Mouse (Mus musculus): ENCODE measurements around the gene Galnt16. TPM values are rescaled to one million over a fixed set of nuclear protein-coding genes. Genes with fewer than 3 reads are reported as not detected.

Galnt16 gene
- polyA plus RNA-seq, 1 experiment from 2014 or later, result 10.3 TPM

DNA sequence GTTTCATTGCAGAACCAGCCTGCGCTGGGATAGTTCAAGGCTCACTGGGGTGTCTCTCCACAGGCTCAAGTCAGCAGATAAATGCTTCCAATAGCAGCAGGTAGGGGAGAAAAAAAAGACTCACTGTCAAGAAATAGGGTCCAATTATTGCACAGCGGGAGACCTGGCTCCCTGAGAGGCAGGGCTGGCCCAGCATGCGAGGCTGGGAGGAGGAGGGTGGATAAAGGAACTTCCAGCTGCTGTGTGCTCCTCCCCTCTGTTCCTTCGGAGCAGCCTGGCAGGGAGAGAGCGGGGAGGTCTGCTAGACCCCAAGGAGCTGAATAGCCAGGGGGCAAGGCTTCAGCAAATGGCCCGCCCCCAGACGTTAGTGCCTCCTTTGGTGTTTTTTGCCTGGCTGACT, 7.4 kb downstream of the Galnt16 start:
- H3K9me3 ChIP-seq (ENCODE audit: control insufficient read depth, low read length), result no peaks in the 10 kb centered on the region
- 0 out of 2 replicates have a peak overlapping the region, but pooled peaks have one; percentile 6 for H3K9ac ChIP-seq (ENCODE audit: low read length)
- 5% methylated on average over 7 of the region's 7 CpGs for WGBS
- H3K27me3 ChIP-seq (ENCODE audit: control insufficient read depth, insufficient read depth, low read length), result 0 out of 2 replicates have a peak, but pooled peaks cover 2% of the 10 kb centered on the region
- no peak overlapping the region for H3K27ac ChIP-seq (ENCODE audit: low read depth, low read length)
- no peak overlapping the region for H3K4me3 ChIP-seq (ENCODE audit: low read depth, low read length)
- no peak for DNase-seq (ENCODE audit: low spot score)
- H3K4me1 ChIP-seq (ENCODE audit: control insufficient read depth, insufficient read depth, low read length), result peaks cover 9% of the 10 kb centered on the region; the same call in 1 of the 2 replicates
- no peaks in the 10 kb centered on the region for H3K36me3 ChIP-seq (ENCODE audit: control insufficient read depth, insufficient read depth, low read length)
- ATAC-seq (ENCODE audit: insufficient read depth, low FRiP score, low TSS enrichment), result no peak
- H3K4me2 ChIP-seq (ENCODE audit: low read depth), result no peak overlapping the region

- DNase-seq (ENCODE audit: low spot score) (no peak), ATAC-seq (ENCODE audit: insufficient read depth, low FRiP score, low TSS enrichment) (no peak)
- no peak overlapping the region for H3K27ac ChIP-seq (ENCODE audit: low read depth, low read length)
- H3K9ac ChIP-seq (ENCODE audit: low read length), result no peak overlapping the region
- no peak overlapping the region for H3K4me2 ChIP-seq (ENCODE audit: low read depth)
- no peaks in the 10 kb centered on the region for H3K36me3 ChIP-seq (ENCODE audit: control insufficient read depth, insufficient read depth, low read length)
- H3K4me3 ChIP-seq (ENCODE audit: low read depth, low read length), result no peak overlapping the region
- H3K9me3 ChIP-seq (ENCODE audit: control insufficient read depth, low read length), result no peaks in the 10 kb centered on the region
- H3K4me1 ChIP-seq (ENCODE audit: control insufficient read depth, insufficient read depth, low read length), result peaks cover 9% of the 10 kb centered on the region; the same call in 1 of the 2 replicates
- H3K27me3 ChIP-seq (ENCODE audit: control insufficient read depth, insufficient read depth, low read length), result no peaks in the 10 kb centered on the region
- 87% methylated on average over 2 of the region's 2 CpGs for WGBS
Measured at GRCm38 (mm10) chr12:80526511-80526910, 8.4 kb downstream of the Galnt16 start.

DNA sequence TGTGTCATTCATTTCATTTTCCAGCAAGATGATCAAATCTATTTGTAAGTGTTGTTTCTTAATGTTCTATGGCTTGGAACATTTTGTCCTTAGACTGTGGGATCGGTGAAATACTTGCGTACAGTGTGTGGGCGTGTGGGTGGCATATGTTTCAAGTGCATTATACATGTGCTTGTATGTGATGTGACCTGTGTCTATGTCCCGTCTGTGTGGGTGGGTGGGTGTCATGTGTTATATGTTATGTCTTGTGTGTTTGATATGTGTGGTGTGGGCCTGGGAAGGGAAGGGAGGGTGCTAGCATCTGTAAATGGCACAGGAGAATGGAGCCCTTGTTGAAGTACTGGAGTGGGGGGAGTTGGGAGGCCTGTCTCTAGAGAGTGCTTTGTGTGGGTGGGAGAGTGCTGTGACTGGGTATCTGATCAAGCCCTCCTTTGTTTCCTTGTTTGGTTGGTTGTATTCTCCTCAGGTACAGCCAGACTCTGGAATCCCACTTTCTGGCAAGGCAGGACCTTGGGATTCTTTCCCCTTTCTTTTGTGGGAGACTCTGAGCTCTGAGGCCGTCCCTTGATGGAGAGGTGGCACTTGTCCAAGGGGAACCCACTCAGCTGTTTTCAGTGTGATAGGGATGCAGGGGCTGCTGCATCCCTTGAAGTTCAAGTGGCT, 9.8 kb downstream of the Galnt16 start:
- H3K9ac ChIP-seq (ENCODE audit: low read length), result no peak overlapping the region

GRCm38 (mm10) chr12:80530052-80530451, 12.0 kb downstream of the Galnt16 start:
- H3K9ac ChIP-seq (ENCODE audit: low read length), result no peak overlapping the region
- ATAC-seq (ENCODE audit: insufficient read depth, low FRiP score, low TSS enrichment), result no peak
- no peaks in the 10 kb centered on the region for H3K27me3 ChIP-seq (ENCODE audit: control insufficient read depth, insufficient read depth, low read length)
- no peaks in the 10 kb centered on the region for H3K36me3 ChIP-seq (ENCODE audit: control insufficient read depth, insufficient read depth, low read length)
- no peak overlapping the region for H3K4me2 ChIP-seq (ENCODE audit: low read depth)
- 74% methylated on average over 2 of the region's 2 CpGs for WGBS
- H3K4me1 ChIP-seq (ENCODE audit: control insufficient read depth, insufficient read depth, low read length), result peaks cover 6% of the 10 kb centered on the region; the same call in 1 of the 2 replicates
- DNase-seq (ENCODE audit: low spot score), result no peak
- no peak overlapping the region for H3K27ac ChIP-seq (ENCODE audit: low read depth, low read length)
- no peaks in the 10 kb centered on the region for H3K9me3 ChIP-seq (ENCODE audit: control insufficient read depth, low read length)
- no peak overlapping the region for H3K4me3 ChIP-seq (ENCODE audit: low read depth, low read length)

More for the DNA sequence above, 9.8 kb downstream of the Galnt16 start:
- ATAC-seq (ENCODE audit: insufficient read depth, low FRiP score, low TSS enrichment) (no peak), DNase-seq (ENCODE audit: low spot score) (no peak)
- Histone ChIP-seq H3K4me2 (ENCODE audit: low read depth) (no peak overlapping the region), H3K4me3 (ENCODE audit: low read depth, low read length) (no peak overlapping the region), H3K9me3 (ENCODE audit: control insufficient read depth, low read length) (no peaks in the 10 kb centered on the region), H3K27me3 (ENCODE audit: control insufficient read depth, insufficient read depth, low read length) (no peaks in the 10 kb centered on the region), H3K27ac (ENCODE audit: low read depth, low read length) (no peak overlapping the region), H3K36me3 (ENCODE audit: control insufficient read depth, insufficient read depth, low read length) (no peaks in the 10 kb centered on the region), H3K4me1 (ENCODE audit: control insufficient read depth, insufficient read depth, low read length) (peaks cover 6% of the 10 kb centered on the region; the same call in 1 of the 2 replicates)
- 84% methylated on average over 5 of the region's 5 CpGs for WGBS

DNA sequence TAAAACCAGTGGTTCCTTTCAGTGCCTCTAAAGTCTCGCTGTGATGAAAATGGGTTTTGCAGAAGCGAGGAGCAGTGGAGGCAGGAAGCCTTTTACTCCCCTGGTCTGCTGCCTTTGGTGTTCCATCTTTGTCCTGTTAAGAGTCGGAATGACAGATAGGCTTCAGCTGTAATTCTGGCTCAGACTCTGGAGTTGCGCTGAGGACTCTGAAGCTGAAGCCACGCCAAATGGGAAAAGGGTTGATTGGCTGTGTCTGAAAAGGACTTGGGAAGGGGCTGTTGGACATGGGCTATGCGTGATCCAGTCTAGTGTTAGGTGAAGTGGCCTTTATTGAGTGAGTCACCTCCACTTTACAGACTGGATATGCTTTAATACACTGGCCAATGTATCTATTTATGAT, 12.6 kb downstream of the Galnt16 start:
- 73% methylated on average over 6 of the region's 6 CpGs for WGBS
- no peak overlapping the region for H3K9ac ChIP-seq (ENCODE audit: low read length)
- H3K4me1 ChIP-seq (ENCODE audit: control insufficient read depth, insufficient read depth, low read length), result peaks cover 3% of the 10 kb centered on the region; the same call in 1 of the 2 replicates
- no peaks in the 10 kb centered on the region for H3K36me3 ChIP-seq (ENCODE audit: control insufficient read depth, insufficient read depth, low read length)
- DNase-seq (ENCODE audit: low spot score) (no peak), ATAC-seq (ENCODE audit: insufficient read depth, low FRiP score, low TSS enrichment) (no peak)
- no peak overlapping the region for H3K27ac ChIP-seq (ENCODE audit: low read depth, low read length)
- no peaks in the 10 kb centered on the region for H3K27me3 ChIP-seq (ENCODE audit: control insufficient read depth, insufficient read depth, low read length)
- H3K9me3 ChIP-seq (ENCODE audit: control insufficient read depth, low read length), result no peaks in the 10 kb centered on the region
- H3K4me2 ChIP-seq (ENCODE audit: low read depth), result no peak overlapping the region
- no peak overlapping the region for H3K4me3 ChIP-seq (ENCODE audit: low read depth, low read length)

- no peak overlapping the region for H3K27ac ChIP-seq (ENCODE audit: low read depth, low read length)
- H3K9me3 ChIP-seq (ENCODE audit: control insufficient read depth, low read length), result no peaks in the 10 kb centered on the region
- no peak overlapping the region for H3K4me3 ChIP-seq (ENCODE audit: low read depth, low read length)
- no peak overlapping the region for H3K4me2 ChIP-seq (ENCODE audit: low read depth)
- H3K9ac ChIP-seq (ENCODE audit: low read length), result no peak overlapping the region
- DNase-seq (ENCODE audit: low spot score) (no peak), ATAC-seq (ENCODE audit: insufficient read depth, low FRiP score, low TSS enrichment) (no peak)
- no peaks in the 10 kb centered on the region for H3K4me1 ChIP-seq (ENCODE audit: control insufficient read depth, insufficient read depth, low read length)
- H3K36me3 ChIP-seq (ENCODE audit: control insufficient read depth, insufficient read depth, low read length), result no peaks in the 10 kb centered on the region
- no peaks in the 10 kb centered on the region for H3K27me3 ChIP-seq (ENCODE audit: control insufficient read depth, insufficient read depth, low read length)
- WGBS, result 80% methylated on average over 10 of the region's 10 CpGs
Measured at GRCm38 (mm10) chr12:80531585-80531984, 13.5 kb downstream of the Galnt16 start.

GRCm38 (mm10) chr12:80533876-80534275, 15.8 kb downstream of the Galnt16 start:
- no peak for DNase-seq (ENCODE audit: low spot score)
- Histone ChIP-seq H3K4me1 (ENCODE audit: control insufficient read depth, insufficient read depth, low read length) (no peaks in the 10 kb centered on the region), H3K36me3 (ENCODE audit: control insufficient read depth, insufficient read depth, low read length) (no peaks in the 10 kb centered on the region), H3K9ac (ENCODE audit: low read length) (no peak overlapping the region), H3K4me3 (ENCODE audit: low read depth, low read length) (no peak overlapping the region), H3K4me2 (ENCODE audit: low read depth) (no peak overlapping the region), H3K9me3 (ENCODE audit: control insufficient read depth, low read length) (no peaks in the 10 kb centered on the region), H3K27me3 (ENCODE audit: control insufficient read depth, insufficient read depth, low read length) (no peaks in the 10 kb centered on the region), H3K27ac (ENCODE audit: low read depth, low read length) (no peak overlapping the region)
- 59% methylated on average over 2 of the region's 2 CpGs for whole genome bisulfite sequencing
- no peak for ATAC-seq (ENCODE audit: insufficient read depth, low FRiP score, low TSS enrichment)

GRCm38 (mm10) chr12:80537313-80537712, 19.2 kb downstream of the Galnt16 start:
- Histone ChIP-seq H3K4me1 (ENCODE audit: control insufficient read depth, insufficient read depth, low read length) (no peaks in the 10 kb centered on the region), H3K9ac (ENCODE audit: low read length) (no peak overlapping the region), H3K27ac (ENCODE audit: low read depth, low read length) (no peak overlapping the region), H3K36me3 (ENCODE audit: control insufficient read depth, insufficient read depth, low read length) (no peaks in the 10 kb centered on the region), H3K4me2 (ENCODE audit: low read depth) (no peak overlapping the region), H3K9me3 (ENCODE audit: control insufficient read depth, low read length) (no peaks in the 10 kb centered on the region), H3K4me3 (ENCODE audit: low read depth, low read length) (no peak overlapping the region), H3K27me3 (ENCODE audit: control insufficient read depth, insufficient read depth, low read length) (no peaks in the 10 kb centered on the region)
- ATAC-seq (ENCODE audit: insufficient read depth, low FRiP score, low TSS enrichment) (no peak), DNase-seq (ENCODE audit: low spot score) (no peak)
- WGBS, result 90% methylated on average over 2 of the region's 2 CpGs

GRCm38 (mm10) chr12:80538311-80538710, 20.2 kb downstream of the Galnt16 start:
- 69% methylated on average over 6 of the region's 6 CpGs for WGBS
- Histone ChIP-seq H3K27ac (ENCODE audit: low read depth, low read length) (no peak overlapping the region), H3K9me3 (ENCODE audit: control insufficient read depth, low read length) (no peaks in the 10 kb centered on the region), H3K4me2 (ENCODE audit: low read depth) (no peak overlapping the region), H3K27me3 (ENCODE audit: control insufficient read depth, insufficient read depth, low read length) (no peaks in the 10 kb centered on the region), H3K36me3 (ENCODE audit: control insufficient read depth, insufficient read depth, low read length) (no peaks in the 10 kb centered on the region), H3K4me3 (ENCODE audit: low read depth, low read length) (no peak overlapping the region), H3K4me1 (ENCODE audit: control insufficient read depth, insufficient read depth, low read length) (no peaks in the 10 kb centered on the region), H3K9ac (ENCODE audit: low read length) (no peak overlapping the region)
- DNase-seq (ENCODE audit: low spot score) (no peak), ATAC-seq (ENCODE audit: insufficient read depth, low FRiP score, low TSS enrichment) (no peak)

Measured in neural tube, embryonic 11.5 days (tissue).